Mouse (Mus musculus): ENCODE data around the gene Mapkapk5. TPM values are rescaled to one million over a fixed set of nuclear protein-coding genes. Genes with fewer than 3 reads are reported as not detected.

Mapkapk5 gene
- polyA plus RNA-seq, 1 experiment from 2014 or later = 58.9 TPM

GRCm38 (mm10) chr5:121541235-121541634, 4.5 kb downstream of the Mapkapk5 start:
- no peaks in the 10 kb centered on the region for H3K9me3 ChIP-seq (ENCODE audit: control insufficient read depth, low read length)
- peaks cover 12% of the 10 kb centered on the region for H3K4me1 ChIP-seq (replicated peaks; ENCODE audit: control insufficient read depth, insufficient read depth, low read length)
- H3K9ac ChIP-seq = no peak overlapping the region
- H3K27ac ChIP-seq = no peak overlapping the region
- no peak overlapping the region for H3K4me2 ChIP-seq (replicated peaks)
- WGBS = 86% methylated on average over 7 of the region's 7 CpGs
- H3K4me3 ChIP-seq (replicated peaks; ENCODE audit: low read length) = no peak overlapping the region
- DNase-seq (ENCODE audit: low spot score) = no peak
- H3K36me3 ChIP-seq (replicated peaks; ENCODE audit: control insufficient read depth, insufficient read depth) = peaks cover 13% of the 10 kb centered on the region
- ATAC-seq (ENCODE audit: low FRiP score) = no peak
- no peaks in the 10 kb centered on the region for H3K27me3 ChIP-seq (ENCODE audit: control insufficient read depth, insufficient read depth, low read length)

GRCm38 (mm10) chr5:121540066-121540465, 5.6 kb downstream of the Mapkapk5 start:
- Histone ChIP-seq H3K36me3 (replicated peaks; ENCODE audit: control insufficient read depth, insufficient read depth) (peaks cover 24% of the 10 kb centered on the region), H3K4me1 (replicated peaks; ENCODE audit: control insufficient read depth, insufficient read depth, low read length) (peaks cover 12% of the 10 kb centered on the region), H3K4me3 (replicated peaks; ENCODE audit: low read length) (no peak overlapping the region), H3K9ac (no peak overlapping the region), H3K9me3 (ENCODE audit: control insufficient read depth, low read length) (no peaks in the 10 kb centered on the region), H3K27ac (no peak overlapping the region), H3K4me2 (replicated peaks) (no peak overlapping the region), H3K27me3 (ENCODE audit: control insufficient read depth, insufficient read depth, low read length) (no peaks in the 10 kb centered on the region)
- ATAC-seq (ENCODE audit: low FRiP score) (no peak), DNase-seq (ENCODE audit: low spot score) (no peak)
- 93% methylated on average over 5 of the region's 5 CpGs for WGBS

- DNase-seq (ENCODE audit: low spot score) = no peak
- H3K4me1 ChIP-seq (replicated peaks; ENCODE audit: control insufficient read depth, insufficient read depth, low read length) = no peaks in the 10 kb centered on the region
- no peak overlapping the region for H3K4me3 ChIP-seq (replicated peaks; ENCODE audit: low read length)
- ATAC-seq (ENCODE audit: low FRiP score) = no peak
- 74% methylated on average over 2 of the region's 2 CpGs for WGBS
- H3K27me3 ChIP-seq (ENCODE audit: control insufficient read depth, insufficient read depth, low read length) = no peaks in the 10 kb centered on the region
- H3K36me3 ChIP-seq (replicated peaks; ENCODE audit: control insufficient read depth, insufficient read depth) = peaks cover 45% of the 10 kb centered on the region
- H3K9me3 ChIP-seq (ENCODE audit: control insufficient read depth, low read length) = no peaks in the 10 kb centered on the region
- no peak overlapping the region for H3K9ac ChIP-seq
- H3K4me2 ChIP-seq (replicated peaks) = no peak overlapping the region
- H3K27ac ChIP-seq = no peak overlapping the region
Observed at GRCm38 (mm10) chr5:121537588-121537987, 8.1 kb downstream of the Mapkapk5 start.

- H3K4me1 ChIP-seq (replicated peaks; ENCODE audit: control insufficient read depth, insufficient read depth, low read length) = no peaks in the 10 kb centered on the region
- H3K27me3 ChIP-seq (ENCODE audit: control insufficient read depth, insufficient read depth, low read length) = no peaks in the 10 kb centered on the region
- no peak overlapping the region for H3K27ac ChIP-seq
- WGBS = 50% methylated on average over 7 of the region's 7 CpGs
- H3K4me2 ChIP-seq (replicated peaks) = no peak overlapping the region
- ATAC-seq (ENCODE audit: low FRiP score) (no peak), DNase-seq (ENCODE audit: low spot score) (no peak)
- H3K9ac ChIP-seq = no peak overlapping the region
- no peaks in the 10 kb centered on the region for H3K9me3 ChIP-seq (ENCODE audit: control insufficient read depth, low read length)
- H3K36me3 ChIP-seq (replicated peaks; ENCODE audit: control insufficient read depth, insufficient read depth) = peaks cover 51% of the 10 kb centered on the region
- no peak overlapping the region for H3K4me3 ChIP-seq (replicated peaks; ENCODE audit: low read length)
Observed at GRCm38 (mm10) chr5:121536921-121537555, 8.7 kb downstream of the Mapkapk5 start.

- no peak overlapping the region for H3K9ac ChIP-seq
- no peak overlapping the region for H3K4me2 ChIP-seq (replicated peaks)
- no peak for DNase-seq (ENCODE audit: low spot score)
- H3K36me3 ChIP-seq (replicated peaks; ENCODE audit: control insufficient read depth, insufficient read depth) = peaks cover 67% of the 10 kb centered on the region
- H3K27ac ChIP-seq = no peak overlapping the region
- no peaks in the 10 kb centered on the region for H3K9me3 ChIP-seq (ENCODE audit: control insufficient read depth, low read length)
- no peaks in the 10 kb centered on the region for H3K4me1 ChIP-seq (replicated peaks; ENCODE audit: control insufficient read depth, insufficient read depth, low read length)
- 97% methylated on average over 3 of the region's 3 CpGs for WGBS
- no peaks in the 10 kb centered on the region for H3K27me3 ChIP-seq (ENCODE audit: control insufficient read depth, insufficient read depth, low read length)
- no peak overlapping the region for H3K4me3 ChIP-seq (replicated peaks; ENCODE audit: low read length)
- no peak for ATAC-seq (ENCODE audit: low FRiP score)
Observed at GRCm38 (mm10) chr5:121535116-121535515, 10.6 kb downstream of the Mapkapk5 start.

- Histone ChIP-seq H3K4me2 (replicated peaks) (no peak overlapping the region), H3K36me3 (replicated peaks; ENCODE audit: control insufficient read depth, insufficient read depth) (peaks cover 72% of the 10 kb centered on the region), H3K27ac (no peak overlapping the region), H3K9ac (no peak overlapping the region), H3K27me3 (ENCODE audit: control insufficient read depth, insufficient read depth, low read length) (no peaks in the 10 kb centered on the region), H3K4me3 (replicated peaks; ENCODE audit: low read length) (no peak overlapping the region), H3K4me1 (replicated peaks; ENCODE audit: control insufficient read depth, insufficient read depth, low read length) (no peaks in the 10 kb centered on the region), H3K9me3 (ENCODE audit: control insufficient read depth, low read length) (no peaks in the 10 kb centered on the region)
- WGBS = 94% methylated on average over 5 of the region's 5 CpGs
- DNase-seq (ENCODE audit: low spot score) (no peak), ATAC-seq (ENCODE audit: low FRiP score) (no peak)
Observed at GRCm38 (mm10) chr5:121534521-121534920, 11.2 kb downstream of the Mapkapk5 start.

- Histone ChIP-seq H3K4me2 (replicated peaks) (no peak overlapping the region), H3K4me3 (replicated peaks; ENCODE audit: low read length) (no peak overlapping the region), H3K27me3 (ENCODE audit: control insufficient read depth, insufficient read depth, low read length) (no peaks in the 10 kb centered on the region), H3K9ac (no peak overlapping the region), H3K27ac (no peak overlapping the region), H3K36me3 (replicated peaks; ENCODE audit: control insufficient read depth, insufficient read depth) (peaks cover 90% of the 10 kb centered on the region), H3K4me1 (replicated peaks; ENCODE audit: control insufficient read depth, insufficient read depth, low read length) (no peaks in the 10 kb centered on the region), H3K9me3 (ENCODE audit: control insufficient read depth, low read length) (no peaks in the 10 kb centered on the region)
- DNase-seq (ENCODE audit: low spot score) = no peak
- ATAC-seq (ENCODE audit: low FRiP score) = no peak
- WGBS = 82% methylated on average over 8 of the region's 8 CpGs
Observed at GRCm38 (mm10) chr5:121526961-121527360, 18.7 kb downstream of the Mapkapk5 start.

GRCm38 (mm10) chr5:121526526-121526925, 19.2 kb downstream of the Mapkapk5 start:
- ATAC-seq (ENCODE audit: low FRiP score) (no peak), DNase-seq (ENCODE audit: low spot score) (no peak)
- Histone ChIP-seq H3K36me3 (replicated peaks; ENCODE audit: control insufficient read depth, insufficient read depth) (peaks cover 90% of the 10 kb centered on the region), H3K9me3 (ENCODE audit: control insufficient read depth, low read length) (no peaks in the 10 kb centered on the region), H3K27ac (no peak overlapping the region), H3K4me3 (replicated peaks; ENCODE audit: low read length) (no peak overlapping the region), H3K4me1 (replicated peaks; ENCODE audit: control insufficient read depth, insufficient read depth, low read length) (no peaks in the 10 kb centered on the region), H3K27me3 (ENCODE audit: control insufficient read depth, insufficient read depth, low read length) (no peaks in the 10 kb centered on the region), H3K9ac (no peak overlapping the region), H3K4me2 (replicated peaks) (no peak overlapping the region)
- WGBS = 86% methylated on average over 7 of the region's 7 CpGs

GRCm38 (mm10) chr5:121525774-121526450, 19.8 kb downstream of the Mapkapk5 start:
- ATAC-seq (ENCODE audit: low FRiP score) (no peak), DNase-seq (ENCODE audit: low spot score) (no peak)
- Histone ChIP-seq H3K4me3 (replicated peaks; ENCODE audit: low read length) (no peak overlapping the region), H3K4me2 (replicated peaks) (no peak overlapping the region), H3K9ac (no peak overlapping the region), H3K36me3 (replicated peaks; ENCODE audit: control insufficient read depth, insufficient read depth) (peaks cover 92% of the 10 kb centered on the region), H3K27me3 (ENCODE audit: control insufficient read depth, insufficient read depth, low read length) (no peaks in the 10 kb centered on the region), H3K27ac (no peak overlapping the region), H3K9me3 (ENCODE audit: control insufficient read depth, low read length) (no peaks in the 10 kb centered on the region), H3K4me1 (replicated peaks; ENCODE audit: control insufficient read depth, insufficient read depth, low read length) (no peaks in the 10 kb centered on the region)
- WGBS = 88% methylated on average over 14 of the region's 14 CpGs
